Mouse (Mus musculus): ENCODE data around the gene Slc52a3. TPM values are rescaled to one million over a fixed set of nuclear protein-coding genes. Genes with fewer than 3 reads are reported as not detected.

The Slc52a3 gene
- total RNA-seq, 2 experiments from 2014 or later: 1.2 to 2.4 TPM

GRCm38 (mm10) chr2:152030986-152031385 lies 34.7 kb downstream of the Slc52a3 start:
- intact Hi-C loops (cut with DNase I): no loop called here
- no peak for DNase-seq

- intact Hi-C loops (cut with DNase I): no loop called here
- no peak for DNase-seq
These were observed 43.8 kb downstream of the Slc52a3 start for GRCm38 (mm10) chr2:152040101-152040500.

- intact Hi-C loops (cut with DNase I): no loop called here
- no peak for DNase-seq
These were observed 51.0 kb downstream of the Slc52a3 start for GRCm38 (mm10) chr2:152047116-152048002.

- intact Hi-C loops (cut with DNase I): no loop called here
- DNase-seq: no peak
These were observed 52.0 kb downstream of the Slc52a3 start for GRCm38 (mm10) chr2:152048003-152048980.

- intact Hi-C loops (cut with DNase I): no loop called here
- no peak for DNase-seq
These were observed 52.7 kb downstream of the Slc52a3 start for GRCm38 (mm10) chr2:152048981-152049441.

DNA sequence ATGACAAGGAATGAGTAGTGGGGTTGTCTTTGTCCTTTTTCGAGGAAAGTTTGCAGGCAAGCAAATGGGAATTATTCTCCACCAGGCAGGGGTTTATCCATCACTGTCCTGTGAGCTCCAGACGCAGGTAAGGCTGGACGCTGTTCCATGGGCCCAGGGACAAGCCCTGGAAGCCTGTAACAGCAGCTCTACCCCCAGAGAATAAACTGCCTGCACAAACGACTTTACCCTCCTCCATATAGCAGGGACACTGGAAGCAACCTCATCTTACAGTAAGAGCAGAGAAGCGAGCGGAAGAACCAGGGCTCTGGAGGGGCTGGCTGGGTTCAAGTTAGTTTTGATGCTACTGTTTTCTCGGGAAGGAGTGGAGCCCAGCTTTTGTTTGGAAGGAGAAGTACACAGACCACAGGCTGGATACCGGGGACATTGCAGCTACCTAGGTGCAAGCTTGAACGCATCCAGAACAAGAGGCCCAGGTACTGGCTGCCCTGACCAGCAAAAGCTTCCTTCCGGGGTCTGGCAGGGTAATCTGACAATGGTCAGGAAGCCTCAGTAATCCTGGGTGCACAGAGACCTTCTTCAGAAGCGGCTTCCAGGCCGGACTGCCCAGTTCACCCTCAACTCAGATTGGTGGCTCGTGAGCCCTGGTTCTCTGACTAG lies 53.4 kb downstream of the Slc52a3 start:
- intact Hi-C loops (cut with DNase I): no loop called here

GRCm38 (mm10) chr2:152050316-152050715 lies 54.0 kb downstream of the Slc52a3 start:
- intact Hi-C loops (cut with DNase I): no loop called here
- DNase-seq: no peak

More for the DNA sequence above, 53.4 kb downstream of the Slc52a3 start:
- DNase-seq: no peak

GRCm38 (mm10) chr2:152051985-152052384 lies 55.7 kb downstream of the Slc52a3 start:
- DNase-seq: no peak
- intact Hi-C loops (cut with DNase I): no loop called here

DNA sequence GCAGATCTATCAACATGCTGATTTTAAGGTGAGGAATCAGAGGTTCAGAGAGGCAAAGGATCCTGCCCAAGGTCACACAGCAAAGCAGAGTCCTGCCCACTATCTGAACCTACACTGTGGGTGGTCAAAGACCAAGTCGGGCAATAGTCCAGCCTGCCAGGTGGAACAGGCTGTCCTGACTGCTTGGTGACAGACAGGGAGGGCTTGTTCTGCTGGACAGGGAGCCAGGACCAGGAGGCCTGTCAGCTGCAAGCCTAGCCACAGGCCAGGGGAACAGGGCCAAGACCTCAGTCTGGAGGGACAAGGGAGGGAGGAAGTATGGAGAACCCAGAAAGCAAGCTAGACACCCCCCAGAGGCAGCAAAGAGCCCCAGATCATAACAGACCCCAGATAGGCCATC lies 59.1 kb downstream of the Slc52a3 start:
- DNase-seq: no peak
- intact Hi-C loops (cut with DNase I): no loop called here

GRCm38 (mm10) chr2:152056368-152057251 lies 60.3 kb downstream of the Slc52a3 start:
- DNase-seq: no peak

GRCm38 (mm10) chr2:152057252-152057563 lies 60.9 kb downstream of the Slc52a3 start:
- no peak for DNase-seq
- intact Hi-C loops (cut with DNase I): no loop called here

More at GRCm38 (mm10) chr2:152056368-152057251, 60.3 kb downstream of the Slc52a3 start:
- intact Hi-C loops (cut with DNase I): no loop called here

Small RNA genes within 50 kb of the gene (microRNA-seq; reads per million reads assigned to microRNA genes)
- 0 to 0.72 reads per million in 2 experiments for gene Mir1953 (ENCODE audit: borderline number of aligned reads in 2 of 2)

Other genes with a start within 250 kb of the Slc52a3 start
- gene Rspo4, start 153.6 kb upstream of the Slc52a3 start, total RNA-seq (2021): not detected
- gene Angpt4, start 85.3 kb upstream of the Slc52a3 start, total RNA-seq (2021): under 1 TPM; 0.19 to 0.22 TPM
- 1 to 10 TPM; 3.4 to 5.7 TPM for gene Fam110a, start 16.3 kb upstream of the Slc52a3 start, total RNA-seq (2021)
- gene Scrt2, start 85.0 kb downstream of the Slc52a3 start, total RNA-seq (2021): not detected
- 10 to 100 TPM; 16.6 to 21.6 TPM for gene Srxn1, start 109.0 kb downstream of the Slc52a3 start, total RNA-seq (2021)
- gene Tcf15, start 147.1 kb downstream of the Slc52a3 start, total RNA-seq (2021): 10 to 100 TPM; 39.7 to 50.1 TPM
- gene Csnk2a1, start 230.3 kb downstream of the Slc52a3 start, total RNA-seq (2021): 100 to 1,000 TPM in 1 of 2 experiments, 10 to 100 TPM in 1; 92.1 to 101 TPM

All from heart, postnatal 36 days (tissue).